Mouse (Mus musculus) T-helper 17 cell (primary cell): ENCODE data around the gene Zfp180.

Source experiments
- in situ Hi-C, 2 experiments: fragments of 300-600 bp; cut with MboI, MseI; formaldehyde crosslinking; loops; 1 replicate in 1 of 2; 2 replicates in 1 of 2; pipeline ENCODE4 v1.15.1; 2025; ENCODE audit warnings: high pct_unique_total_duplicates in 2 of 2

The Zfp180 gene

DNA sequence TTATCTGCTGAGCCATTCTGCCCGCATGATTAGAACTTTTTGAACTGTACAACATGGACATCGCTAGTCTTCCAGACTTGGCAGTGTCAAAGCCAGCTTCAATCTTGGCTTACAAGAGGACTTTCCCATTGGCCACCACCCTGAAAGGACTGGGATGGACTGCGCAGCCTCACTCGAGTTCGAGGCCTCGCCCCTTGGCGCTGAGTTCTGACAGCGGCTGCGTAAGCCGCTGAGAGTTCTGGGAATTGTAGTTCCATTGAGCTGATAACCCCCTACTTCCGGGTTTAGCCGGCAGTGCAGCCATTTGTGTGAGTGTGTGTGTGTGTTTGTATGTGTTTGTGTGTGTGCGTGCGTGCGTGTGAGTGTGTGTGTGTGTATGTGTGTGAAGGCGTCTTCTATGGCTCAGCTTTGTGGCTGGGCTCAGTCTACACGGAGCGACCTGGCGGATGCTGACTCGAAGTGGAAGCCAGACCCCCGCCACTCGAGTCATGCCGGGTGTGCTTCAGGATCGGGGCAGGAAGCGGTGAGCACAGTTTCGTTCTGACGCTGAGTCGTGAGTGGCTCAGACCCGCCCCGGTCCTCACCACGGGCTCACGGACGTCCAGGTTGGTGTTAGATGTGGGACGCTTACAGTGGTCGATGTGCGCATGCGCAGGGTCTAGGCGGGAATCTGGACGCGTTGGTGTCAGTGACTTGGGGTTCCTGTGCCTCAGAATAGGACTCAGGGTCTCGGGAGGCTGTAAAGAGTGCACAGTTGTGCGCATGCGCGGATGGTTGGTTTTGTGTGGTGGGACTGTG lies at the start of gene Zfp180:
Zfp180 (plus strand) TSS at position 291 of the 798 bp plus-strand sequence.
- in situ Hi-C loops: loop anchor here (5.0 to 25.0 kb wide), 4 partner anchors 45 to 1305 kb away; partner anchors contain the start of genes Lipe (in 1 of the 2) and Rabac1 (in 1 of the 2)

DNA sequence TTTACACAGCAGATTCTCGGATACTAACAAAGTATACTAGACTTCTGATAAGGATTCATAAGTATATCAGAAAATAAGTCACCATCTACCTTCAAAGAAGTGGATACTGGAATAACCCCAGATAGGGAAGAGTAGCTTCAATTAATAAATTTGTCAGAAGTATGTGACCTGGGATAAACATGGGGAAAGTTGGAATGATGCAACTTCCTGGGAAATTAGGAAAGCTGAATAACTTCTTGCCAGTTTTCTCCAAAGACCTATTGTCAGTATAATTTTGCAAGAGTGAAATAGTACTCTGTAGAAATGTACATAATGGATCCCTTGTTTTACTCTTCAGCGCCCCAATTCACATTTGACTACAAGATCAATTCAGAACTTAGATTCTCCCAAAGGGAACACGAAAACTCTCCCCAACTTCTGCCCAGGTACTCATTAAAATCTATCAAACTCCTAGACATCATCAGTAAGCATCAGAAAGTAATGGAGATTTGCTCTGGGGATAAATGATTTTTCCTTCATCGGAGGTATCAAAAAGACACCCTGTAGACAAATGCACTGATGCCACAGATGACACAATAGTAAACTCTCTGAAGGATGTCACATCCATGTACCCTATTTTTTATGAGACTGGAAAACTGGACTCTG lies 28.9 kb upstream of the Zfp180 start, which contains the start of gene Vmn1r183:
Vmn1r183 (plus strand) TSS at position 595 of the 645 bp plus-strand sequence.
- in situ Hi-C loops: no loop called here

DNA sequence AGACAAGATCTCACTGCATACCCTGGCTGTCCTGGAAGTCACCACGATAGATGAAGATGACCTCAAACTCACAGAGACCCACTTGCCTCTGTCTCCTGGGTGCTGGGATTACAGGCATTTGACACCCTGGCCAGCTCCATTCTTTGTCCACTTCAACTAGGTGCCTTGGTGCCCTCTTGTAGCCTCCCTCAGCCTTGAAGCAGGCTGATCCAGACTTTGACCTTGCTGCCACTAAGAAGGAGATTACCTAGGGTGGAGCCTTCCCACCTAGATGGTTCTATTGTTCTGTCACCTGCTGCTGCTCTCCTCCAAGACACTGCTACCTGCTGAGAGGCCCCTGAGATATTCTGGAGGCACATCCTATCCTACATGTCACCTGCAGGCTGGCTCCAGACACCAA lies 7.3 kb upstream of the Zfp180 start:
- in situ Hi-C loops: loop anchor here in 1 of 2 experiments (5.0 kb wide), 1 partner anchor 102 kb away; the partner anchor contains the start of gene Vmn1r181

DNA sequence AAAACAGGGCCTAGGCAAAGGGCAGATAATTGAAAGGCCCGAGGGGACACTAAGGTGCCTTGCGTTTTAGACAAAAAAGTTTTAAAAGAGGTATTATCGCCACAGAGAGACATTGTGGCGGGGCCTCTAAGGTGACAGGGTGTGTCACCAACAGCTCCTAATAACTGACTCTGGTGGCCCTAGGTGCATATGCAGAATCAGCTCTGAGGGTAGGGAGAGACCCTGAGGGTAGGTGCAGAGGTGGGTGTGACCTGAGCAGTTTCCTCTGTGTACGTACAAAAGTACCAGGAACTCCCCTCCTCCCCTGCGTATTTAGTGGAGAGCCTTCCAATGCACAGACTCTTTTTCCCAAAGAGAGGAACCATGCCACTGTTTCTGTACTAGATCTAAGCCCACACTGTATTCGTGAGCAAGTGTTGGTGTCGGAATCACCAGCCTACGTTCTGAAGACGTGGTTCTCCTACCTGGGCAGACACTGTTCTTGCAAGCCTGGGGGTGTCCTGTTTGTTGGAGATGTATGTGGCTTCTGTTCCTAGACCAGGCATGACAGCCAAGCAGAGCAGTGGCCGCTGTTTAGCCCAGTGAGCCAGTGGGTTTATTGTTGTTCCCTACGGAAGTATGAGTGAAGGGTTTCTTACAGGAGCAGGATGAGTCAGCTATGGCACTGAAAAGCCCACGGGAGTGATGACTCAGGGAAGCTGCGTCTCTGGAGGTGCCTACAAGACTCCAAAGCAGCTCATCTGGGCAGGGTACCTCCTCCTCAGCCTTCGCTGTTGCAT lies 922 bp downstream of the Zfp180 start:
- in situ Hi-C loops: loop anchor here (5.0 to 25.0 kb wide), 4 partner anchors 45 to 1305 kb away; partner anchors contain the start of genes Lipe (in 1 of the 2) and Rabac1 (in 1 of the 2)

DNA sequence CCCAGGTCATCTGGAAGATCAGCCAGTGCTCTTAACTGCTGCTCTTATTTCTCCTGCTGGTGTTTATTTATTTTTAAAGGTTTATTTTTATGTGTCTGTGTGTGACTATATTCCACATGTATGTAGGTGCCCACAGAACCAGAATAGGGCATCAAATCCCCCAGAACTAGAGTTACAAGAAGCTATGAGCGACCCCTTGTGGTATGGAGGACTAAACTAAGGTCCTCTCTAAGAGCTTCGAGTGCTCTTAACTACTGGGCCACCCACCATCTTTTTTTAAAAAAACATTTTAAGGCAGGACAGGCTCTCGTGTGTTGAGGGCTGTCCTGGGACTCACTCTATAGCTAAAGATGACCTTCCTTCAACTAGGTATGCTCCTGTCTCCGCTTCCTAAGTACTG lies 5.1 kb downstream of the Zfp180 start:
- in situ Hi-C loops: loop anchor here (10.0 to 25.0 kb wide), 3 partner anchors 208 to 1300 kb away; partner anchors contain the start of genes Lipe (in 1 of the 2) and Rabac1 (in 1 of the 2)

DNA sequence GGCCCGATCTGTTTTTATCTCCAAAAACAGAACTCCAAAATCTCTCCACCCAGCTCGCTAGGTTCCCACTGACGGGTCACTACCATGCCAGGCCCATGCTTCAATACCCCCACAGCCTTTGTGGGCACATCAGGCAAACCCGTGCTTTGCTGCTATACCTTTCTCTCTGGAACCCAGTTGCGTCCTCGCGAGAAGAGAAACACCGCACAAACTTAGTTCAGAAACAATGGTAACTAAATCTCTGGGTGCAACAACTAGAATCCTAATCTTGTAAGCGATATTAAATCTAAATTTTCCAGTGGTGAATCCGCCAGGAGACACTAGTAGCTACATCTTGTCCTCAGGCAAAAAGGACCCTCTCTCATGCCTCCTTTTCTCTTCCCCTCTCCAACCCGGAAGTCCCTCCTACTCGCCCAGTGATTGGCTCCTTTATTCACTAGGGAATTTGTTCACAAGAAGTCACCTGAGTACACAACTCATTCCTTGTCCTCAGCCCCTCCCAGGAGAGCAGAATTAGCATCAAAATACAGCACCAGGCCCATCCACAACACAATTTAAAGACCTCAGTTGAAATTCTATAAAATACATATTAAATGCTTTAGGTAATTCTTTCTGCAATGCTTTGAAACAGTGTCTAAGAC lies 5.9 kb downstream of the Zfp180 start:
- in situ Hi-C loops: loop anchor here (10.0 to 25.0 kb wide), 3 partner anchors 207 to 1300 kb away; partner anchors contain the start of genes Lipe (in 1 of the 2) and Rabac1 (in 1 of the 2)

DNA sequence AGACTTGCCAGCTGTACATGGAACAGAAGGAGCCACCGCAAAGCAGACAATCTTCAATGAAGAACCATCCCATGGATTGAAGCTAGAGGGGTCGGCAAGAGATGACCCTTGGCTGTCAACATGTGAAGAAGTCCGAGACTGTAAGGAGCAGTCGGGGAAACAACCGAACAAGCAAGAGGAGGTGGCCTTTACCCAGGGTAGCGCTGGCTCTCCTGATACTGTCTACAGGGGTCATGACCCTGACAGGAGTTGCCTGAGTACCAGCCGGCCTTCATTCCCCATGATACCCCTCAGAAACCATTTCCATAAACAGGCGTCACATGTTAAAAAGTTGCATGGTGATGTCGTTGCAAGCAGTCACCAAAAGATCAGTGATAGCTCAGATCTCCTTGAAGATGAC lies 22.7 kb downstream of the Zfp180 start:
- in situ Hi-C loops: no loop called here

DNA sequence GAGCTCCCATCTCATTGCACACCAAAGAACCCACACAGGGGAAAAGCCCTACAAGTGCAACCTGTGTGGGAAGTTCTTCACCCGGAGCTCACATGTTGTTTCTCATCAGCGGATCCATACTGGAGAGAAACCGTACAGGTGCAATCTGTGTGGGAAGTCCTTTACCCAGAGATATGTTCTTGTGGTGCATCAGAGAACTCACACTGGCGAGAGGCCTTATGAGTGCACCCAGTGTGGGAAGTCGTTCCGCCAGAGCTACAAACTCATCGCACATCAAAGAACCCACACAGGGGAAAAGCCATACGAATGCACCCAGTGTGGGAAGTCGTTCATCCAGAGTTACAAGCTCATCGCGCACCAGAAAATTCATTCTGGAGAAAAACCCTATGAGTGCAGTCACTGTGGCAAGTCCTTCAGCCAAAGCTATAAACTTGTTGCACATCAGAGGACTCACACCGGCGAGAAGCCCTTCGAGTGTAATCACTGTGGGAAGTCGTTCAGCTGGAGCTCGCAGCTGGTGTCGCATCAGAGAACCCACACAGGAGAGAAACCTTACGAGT lies 23.5 kb downstream of the Zfp180 start:
- in situ Hi-C loops: no loop called here

DNA sequence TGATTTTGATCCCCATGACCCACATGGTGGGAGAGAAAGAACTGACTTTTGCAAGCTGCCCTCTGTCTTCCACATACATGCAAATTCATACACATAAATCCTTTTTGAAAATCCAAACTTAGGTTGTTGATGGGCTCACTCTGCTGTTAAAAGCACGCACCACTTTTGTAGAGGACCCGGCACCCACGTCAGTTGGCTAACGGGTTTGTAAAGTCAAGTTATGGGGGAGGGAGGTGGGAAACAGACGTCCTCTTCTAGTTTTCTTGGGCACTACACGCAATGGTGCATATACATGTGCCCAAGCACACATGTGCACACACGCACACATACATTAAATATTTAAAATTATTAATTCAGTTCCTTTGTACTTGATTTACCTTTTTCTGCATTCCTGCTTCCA lies 29.1 kb downstream of the Zfp180 start:
- in situ Hi-C loops: no loop called here

DNA sequence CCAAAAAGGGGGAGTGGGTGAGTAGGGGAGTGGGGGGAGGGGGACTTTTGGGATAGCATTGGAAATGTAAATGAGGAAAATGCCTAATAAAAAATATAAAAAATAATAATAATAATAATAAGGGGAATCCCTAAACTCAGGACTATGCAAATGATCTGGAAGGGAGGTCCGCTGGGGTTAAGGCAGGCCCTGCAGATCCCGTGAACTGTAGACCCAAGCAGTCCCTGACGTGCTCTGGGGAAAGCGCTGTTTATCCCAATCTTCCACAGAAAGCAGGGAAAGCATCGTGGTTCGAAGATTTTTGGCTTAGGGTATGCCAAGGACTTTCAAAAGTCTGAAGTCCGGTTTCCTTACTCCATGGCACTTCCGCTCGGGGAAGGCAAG lies 30.0 kb downstream of the Zfp180 start:
- in situ Hi-C loops: no loop called here

DNA sequence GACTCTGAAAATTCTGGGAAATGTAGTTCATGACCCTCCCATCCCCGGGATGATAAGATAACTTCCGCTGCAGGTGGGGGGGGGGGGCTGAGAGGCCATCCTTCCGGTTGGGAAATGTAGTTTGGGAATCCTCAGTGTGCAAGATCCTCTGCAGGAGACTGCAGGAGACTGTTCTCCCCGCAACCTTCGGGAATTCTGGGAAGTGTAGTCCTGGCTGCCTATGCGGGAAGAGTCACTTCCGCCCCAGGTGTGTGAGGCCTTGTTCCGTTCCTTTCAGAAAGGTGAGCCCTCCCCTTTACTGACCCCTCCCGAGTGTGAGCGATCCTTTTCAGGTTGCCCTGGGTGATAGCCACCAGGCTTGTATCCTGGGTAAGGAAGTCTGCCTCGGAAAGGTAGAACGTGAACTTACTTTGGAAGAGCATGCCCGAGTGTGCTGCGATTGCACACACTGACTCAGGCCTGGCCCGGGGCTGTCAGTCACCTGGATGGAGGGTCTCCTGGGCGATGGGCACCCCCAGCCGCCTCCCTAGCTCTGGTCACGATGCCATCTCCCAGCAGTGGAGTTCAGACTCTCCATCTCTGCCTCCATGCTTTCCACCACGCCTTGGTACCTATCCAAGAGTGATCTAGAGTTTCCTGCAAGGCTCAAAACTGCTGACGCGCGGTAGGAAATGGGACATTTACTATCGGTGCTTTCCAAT lies 30.6 kb downstream of the Zfp180 start, which contains the start of gene Zfp112:
Zfp112 (plus strand) TSS at position 159 of the 701 bp plus-strand sequence.
- in situ Hi-C loops: no loop called here

DNA sequence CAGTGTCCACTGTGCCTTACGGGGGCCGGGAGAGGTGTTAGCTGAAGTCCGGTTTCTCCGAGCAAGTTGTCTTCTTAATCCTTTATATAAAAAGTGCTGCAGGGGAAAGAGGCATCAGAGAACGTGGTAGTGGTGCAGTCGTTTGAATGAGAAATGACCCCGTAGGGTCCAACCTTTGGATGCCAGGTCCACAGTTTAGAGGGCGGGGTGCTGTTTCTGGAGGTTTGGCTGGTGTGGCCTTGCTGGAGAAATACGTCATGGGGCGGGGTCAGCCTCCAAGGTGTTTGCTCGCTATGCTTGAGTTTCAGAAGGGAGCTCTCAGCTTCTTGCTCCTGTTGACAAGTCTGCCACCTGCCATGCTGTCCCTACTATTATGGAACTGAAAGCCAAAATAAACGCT lies 31.3 kb downstream of the Zfp180 start:
- in situ Hi-C loops: no loop called here

DNA sequence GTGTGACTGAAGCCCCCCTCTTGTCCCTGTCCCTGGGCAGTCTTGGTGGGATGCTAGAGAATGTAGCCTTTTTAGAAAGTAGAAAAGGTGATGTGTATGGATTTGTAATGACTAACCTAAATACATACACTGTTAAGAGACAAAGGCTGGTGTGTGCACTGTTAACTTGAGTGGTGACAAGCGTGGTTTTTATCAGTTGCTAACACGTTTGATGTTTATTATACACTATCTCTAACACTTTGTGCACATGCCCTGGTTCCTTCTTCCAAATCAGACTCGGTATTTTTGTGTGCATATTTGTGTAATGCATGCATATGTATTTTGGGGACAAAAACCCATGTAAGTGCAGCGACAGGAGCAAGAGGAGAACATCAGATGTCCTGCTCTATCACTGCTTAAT lies 34.9 kb downstream of the Zfp180 start:
- in situ Hi-C loops: no loop called here

DNA sequence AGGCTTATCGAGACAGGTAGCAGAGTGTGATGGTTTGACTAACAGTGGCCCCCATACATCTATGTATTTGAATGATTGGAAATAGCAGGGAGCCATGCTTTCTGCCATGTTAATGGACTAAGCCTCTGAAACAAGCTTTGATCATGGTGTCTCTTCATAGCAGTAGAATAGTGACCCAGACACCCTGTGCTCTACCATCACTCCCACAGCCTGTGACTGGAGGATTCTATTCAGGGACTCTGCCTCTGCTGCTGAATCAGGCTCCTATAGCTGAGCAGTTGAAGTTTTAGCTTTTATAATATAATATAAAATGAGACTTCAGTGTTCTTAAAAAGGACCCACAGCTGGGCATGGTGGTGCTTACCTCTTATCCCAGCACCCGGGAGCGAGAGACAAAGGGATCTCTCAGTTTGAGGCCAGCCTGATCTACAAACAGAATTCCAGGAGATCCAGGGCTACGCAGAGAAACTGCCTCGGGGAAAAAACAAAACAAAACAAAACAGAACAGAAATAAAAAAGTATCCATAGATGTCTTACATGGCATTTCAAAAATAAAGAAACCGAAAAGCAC lies 51.8 kb downstream of the Zfp180 start:
- in situ Hi-C loops: loop anchor here in 1 of 2 experiments (25.0 kb wide), 1 partner anchor 171 kb away; the partner anchor contains the start of genes Vmn1r180 and Vmn1r181

DNA sequence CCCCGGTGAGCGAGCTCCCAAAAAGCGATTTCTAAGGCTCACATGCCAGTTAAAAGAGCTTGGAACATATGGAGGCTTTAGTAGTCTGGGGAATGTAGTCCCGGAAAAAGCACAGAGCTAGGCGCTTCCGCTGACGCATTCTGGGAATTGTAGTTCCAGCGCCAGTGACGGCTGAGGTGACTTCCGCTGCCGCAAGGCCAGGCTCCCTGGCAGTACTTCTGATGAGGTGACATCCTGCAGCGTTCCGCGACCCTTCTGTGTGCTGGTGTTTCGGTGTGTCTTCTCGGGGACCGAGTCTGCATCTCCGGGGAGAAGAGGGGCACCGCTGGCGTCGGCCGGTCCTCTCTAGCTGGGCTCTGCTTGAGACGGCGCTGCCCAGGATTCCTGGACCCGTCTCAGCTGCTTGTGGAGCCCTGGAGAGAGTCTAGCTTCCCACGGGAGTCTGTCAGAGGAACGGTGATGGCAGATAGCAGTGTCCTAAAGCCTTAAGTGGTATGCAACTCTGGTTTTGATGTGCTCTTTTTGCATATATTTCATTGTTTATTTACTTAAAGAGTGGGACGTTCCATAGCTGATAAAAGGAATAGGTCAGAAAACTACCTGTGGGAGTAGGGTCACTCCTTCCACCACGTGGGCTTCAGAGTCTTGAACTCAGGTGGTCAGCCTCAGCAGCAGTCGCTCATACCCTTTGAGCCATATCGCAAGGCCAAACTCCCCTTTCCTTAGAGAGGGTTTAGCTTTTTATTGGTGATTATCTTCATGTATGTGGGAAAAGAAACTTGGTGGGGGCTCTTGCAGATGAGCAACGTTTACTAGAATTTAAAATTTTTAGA lies 52.5 kb downstream of the Zfp180 start, which contains the start of gene Zfp235:
Zfp235 (plus strand) TSS at position 174 of the 833 bp plus-strand sequence.
- in situ Hi-C loops: loop anchor here in 1 of 2 experiments (25.0 kb wide), 1 partner anchor 172 kb away; the partner anchor contains the start of genes Vmn1r180 and Vmn1r181

DNA sequence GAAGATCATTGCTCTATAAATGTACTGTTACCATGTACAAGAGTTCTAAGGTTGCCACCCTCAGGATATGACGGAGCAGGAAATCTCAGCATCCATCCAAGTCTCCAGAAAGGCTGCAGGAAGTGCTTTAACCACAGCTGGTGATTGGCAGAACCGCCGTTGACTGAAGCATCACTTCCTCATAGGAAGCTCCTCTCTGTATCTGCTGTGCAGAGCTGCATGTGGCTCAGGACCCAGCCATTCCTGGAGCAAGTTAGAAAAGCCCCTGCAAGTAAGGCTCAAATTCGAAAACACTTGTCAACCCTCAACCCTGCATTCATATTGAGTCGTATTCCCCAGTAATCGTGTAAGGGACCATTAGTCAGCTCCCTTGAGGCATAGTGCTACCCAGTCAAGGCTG lies 60.8 kb downstream of the Zfp180 start:
- in situ Hi-C loops: loop anchor here in 1 of 2 experiments (25.0 kb wide), 1 partner anchor 180 kb away; the partner anchor contains the start of genes Vmn1r180 and Vmn1r181

DNA sequence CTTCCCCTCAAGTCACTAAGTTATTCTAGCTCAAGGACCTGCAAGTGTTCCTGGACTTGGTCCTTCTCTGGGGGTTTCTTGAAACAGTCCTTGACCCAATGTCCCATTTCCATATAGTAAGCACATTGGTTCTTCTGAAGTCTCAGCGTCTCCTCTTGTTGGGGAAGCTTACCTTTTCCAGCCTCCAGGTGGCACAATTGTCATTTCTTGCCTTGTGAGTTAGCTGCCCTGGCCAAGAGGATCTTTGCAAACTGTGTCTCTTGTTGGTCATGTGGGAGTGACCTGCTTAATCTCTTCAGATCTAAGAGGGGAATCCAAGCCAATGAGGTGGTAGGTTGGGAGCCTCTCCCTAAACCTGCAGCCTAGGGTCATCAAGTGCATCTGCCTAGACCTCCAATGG lies 71.5 kb downstream of the Zfp180 start:
- in situ Hi-C loops: loop anchor here in 1 of 2 experiments (5.0 kb wide), 1 partner anchor 134 kb away; no protein-coding TSS in a partner anchor
